In the genomic region with DNA sequence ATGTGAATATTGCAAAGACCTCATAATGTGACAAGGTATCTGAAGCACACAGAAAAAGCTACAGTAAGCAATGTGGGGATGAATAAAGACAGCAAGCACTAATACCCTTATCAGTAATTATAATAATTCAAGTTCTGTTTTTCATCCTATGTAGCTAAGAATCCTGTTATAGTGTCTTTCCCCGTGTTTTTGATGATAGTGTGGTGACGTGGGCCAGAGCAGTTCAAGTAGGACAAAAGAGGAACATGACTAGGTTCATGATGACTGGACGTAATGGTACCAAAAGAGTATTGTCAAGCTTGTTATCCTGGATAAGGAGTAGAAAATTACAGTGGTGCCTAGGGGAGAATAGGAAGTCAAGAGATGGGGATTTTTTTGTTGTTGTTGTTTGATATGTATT, we compare ENCODE assay signal across 8 mouse cellular contexts. TPM values are rescaled to one million over a fixed set of nuclear protein-coding genes. Genes with fewer than 3 reads are reported as not detected.
DNase-seq lines count a peak whose midpoint lies in the region; ATAC-seq and TF ChIP-seq lines count a peak whose summit lies in the region.

No protein-coding gene starts in this region.

- peak overlapping the region; percentile 77 for H3K4me3 ChIP-seq in cerebellum, adult 2 months (replicated peaks; ENCODE audit: insufficient read depth, low read depth, low read length)
- peak overlapping the region; percentile 74 to 86 (median 78) for H3K4me3 ChIP-seq in CH12.LX (replicated peaks in 1 of 3; ENCODE audit: low read depth in 2 of 3, low read length in 2 of 3, poor library complexity in 1 of 3)
- H3K4me3 ChIP-seq in megakaryocyte, embryonic 14.5 days (replicated peaks) = peak overlapping the region; percentile 97

- TF ChIP-seq CTCF in cerebellum, adult 2 months (IDR thresholded peaks at IDR 0.05; ENCODE audit: borderline replicate concordance, insufficient read depth, low read depth, low read length) = no peak
- no peak for TF ChIP-seq CTCF in CH12.LX (conservative IDR thresholded peaks at IDR 0.05 in 1 of 2, IDR thresholded peaks at IDR 0.05 in 1 of 2; ENCODE audit: low read depth in 2 of 2, low read length in 2 of 2)

- no peak overlapping the region; the same call in 1 of the 2 replicates for H3K27ac ChIP-seq in cerebellum, adult 2 months (ENCODE audit: insufficient read depth, low read length)
- H3K27ac ChIP-seq in CH12.LX (ENCODE audit: insufficient read depth, low read depth) = no peak overlapping the region

- H3K79me2 ChIP-seq in CH12.LX (replicated peaks; ENCODE audit: control insufficient read depth, extremely low read depth, insufficient read depth, poor library complexity, severe bottlenecking) = peaks cover 11% of the 10 kb centered on the region

- no peaks in the 10 kb centered on the region for H3K9me3 ChIP-seq in CH12.LX (replicated peaks; ENCODE audit: low read length)
- no peaks in the 10 kb centered on the region for H3K9me3 ChIP-seq in megakaryocyte, embryonic 14.5 days

- in situ Hi-C loops in CH12.LX (cut with MboI; ENCODE audit: low pct_ligation_motif_present, low pct_unique_long_range_greater_than_20kb, low sequenced_read_pairs) = no loop called here

- dilution Hi-C loops in CH12.LX (cut with MboI; ENCODE audit: extremely low pct_ligation_motif_present, extremely low pct_unique_long_range_greater_than_20kb, low sequenced_read_pairs) = no loop called here

- peak overlapping the region; percentile 42 for H3K9ac ChIP-seq in CH12.LX (ENCODE audit: insufficient read depth, low read depth)

- peaks cover 9% of the 10 kb centered on the region; the same call in 1 of the 2 replicates for H3K4me1 ChIP-seq in cerebellum, adult 2 months (ENCODE audit: control insufficient read depth, insufficient read depth, low read length)
- peaks cover 0 to 15% of the 10 kb centered on the region in 2 experiments; a peak in 2 of 4 replicates for H3K4me1 ChIP-seq in CH12.LX (ENCODE audit: control insufficient read depth in 1 of 2, insufficient read depth in 2 of 2)
- H3K4me1 ChIP-seq in megakaryocyte, embryonic 14.5 days = peaks cover 31% of the 10 kb centered on the region

- 34% methylated on average over 3 of the region's 3 CpGs for WGBS in cerebellum, adult 2 months

- no peak for TF ChIP-seq POLR2A in cerebellum, adult 2 months (IDR thresholded peaks at IDR 0.05; ENCODE audit: borderline replicate concordance, insufficient read depth, low read length)
- TF ChIP-seq POLR2A in CH12.LX (IDR thresholded peaks at IDR 0.05; ENCODE audit: low read depth, low read length) = no peak

- TF ChIP-seq RAD21 in CH12.LX (IDR thresholded peaks at IDR 0.05; ENCODE audit: low read depth, low read length) = no peak

- H3K36me3 ChIP-seq in CH12.LX (replicated peaks in 1 of 2; ENCODE audit: control insufficient read depth in 1 of 2, insufficient read depth in 1 of 2, low read length in 1 of 2) = peaks cover 0 to 8% of the 10 kb centered on the region in 2 experiments
- H3K36me3 ChIP-seq in megakaryocyte, embryonic 14.5 days (replicated peaks; ENCODE audit: low read length) = peaks cover 23% of the 10 kb centered on the region

- H3K27me3 ChIP-seq in cerebellum, adult 2 months (ENCODE audit: control insufficient read depth, insufficient read depth, low read length) = no peaks in the 10 kb centered on the region
- H3K27me3 ChIP-seq in CH12.LX (replicated peaks) = no peaks in the 10 kb centered on the region
- no peaks in the 10 kb centered on the region for H3K27me3 ChIP-seq in megakaryocyte, embryonic 14.5 days (replicated peaks)

- 0 out of 2 replicates have a peak, but pooled peaks have one; percentile 9 for TF ChIP-seq EP300 in CH12.LX (IDR thresholded peaks at IDR 0.05; ENCODE audit: low read length)

- ATAC-seq in granulocyte monocyte progenitor cell, adult 5-6 weeks (replicated peaks; ENCODE audit: poor library complexity, severe bottlenecking) = peak; percentile 24

- peak overlapping the region; percentile 26 for H3K4me2 ChIP-seq in CH12.LX (ENCODE audit: insufficient read depth, low read depth, poor library complexity, severe bottlenecking)

- no peak for DNase-seq in cerebellum, adult 2 months
- DNase-seq in cerebellum, adult 8-10 months = no peak
- peak; percentile 55 for DNase-seq in CH12.LX (ENCODE audit: extremely low read depth)
- no peak for DNase-seq in spleen, postnatal 4 days (ENCODE audit: low spot score in 2 of 2)
- DNase-seq in gastrocnemius, postnatal 25 days = no peak
- no peak for DNase-seq in thymus, postnatal 14 days

TF ChIP-seq in CH12.LX, 34 proteins besides CTCF, POLR2A, EP300 and RAD21:
- TF ChIP-seq UBTF (IDR thresholded peaks at IDR 0.05; ENCODE audit: low read depth, low read length) (no peak), IRF4 (IDR thresholded peaks at IDR 0.05; ENCODE audit: low read depth, low read length) (peak; percentile 17; the same call in 1 of the 2 replicates), JUND (conservative IDR thresholded peaks at IDR 0.05; ENCODE audit: low read depth, low read length) (no peak), MAX (IDR thresholded peaks at IDR 0.05; ENCODE audit: low read length) (0 out of 2 replicates have a peak, but pooled peaks have one; percentile 14)

RNA-seq across cellular contexts. Expression of a gene that starts 1.1 kb away (rescaled TPM):
- polyA plus RNA-seq in cerebellum, adult 2 months (2012; rRNA removed) = 7.0 and 7.1 TPM in 2 replicates
- 0.72 and 0.92 TPM in 2 replicates for total RNA-seq in CH12.LX (2012; rRNA removed)
- total RNA-seq in CH12.LX (2014; rRNA removed) = 1.9 and 2.2 TPM in 2 replicates
- 0.67 and 1.00 TPM in 2 replicates for polyA plus RNA-seq in CH12.LX (2012; ENCODE audit: insufficient read length, low read depth)
- 2.3 and 4.8 TPM in 2 replicates for total RNA-seq in granulocyte monocyte progenitor cell, adult 5-6 weeks (2014; fragmentation: Nextera tagmentation)
- 1.6 and 3.8 TPM in 2 replicates for total RNA-seq in granulocyte monocyte progenitor cell, adult 5-6 weeks (2017)
- not detected in 2 replicates for polyA plus RNA-seq in megakaryocyte, embryonic 14.5 days (2012; ENCODE audit: insufficient read depth, low replicate concordance)
- 1 to 10 TPM; 4.3 to 4.5 TPM for total RNA-seq in gastrocnemius, postnatal 25 days (2021)

RNA-seq across cellular contexts. Expression of a gene that starts 1.4 kb away (rescaled TPM):
- 11.3 and 11.6 TPM in 2 replicates for polyA plus RNA-seq in cerebellum, adult 2 months (2012; rRNA removed)
- total RNA-seq in CH12.LX (2012; rRNA removed) = 24.4 and 26.2 TPM in 2 replicates
- 56.9 and 65.9 TPM in 2 replicates for total RNA-seq in CH12.LX (2014; rRNA removed)
- 25.9 and 27.2 TPM in 2 replicates for polyA plus RNA-seq in CH12.LX (2012; ENCODE audit: insufficient read length, low read depth)
- total RNA-seq in granulocyte monocyte progenitor cell, adult 5-6 weeks (2014; fragmentation: Nextera tagmentation) = 30.7 and 35.0 TPM in 2 replicates
- total RNA-seq in granulocyte monocyte progenitor cell, adult 5-6 weeks (2017) = 24.6 and 28.7 TPM in 2 replicates
- polyA plus RNA-seq in megakaryocyte, embryonic 14.5 days (2012; ENCODE audit: insufficient read depth, low replicate concordance) = 0.58 and 1.3 TPM in 2 replicates
- 10 to 100 TPM; 10.4 to 11.3 TPM for total RNA-seq in gastrocnemius, postnatal 25 days (2021)
